Comparison of ENCODE assay signal across 8 mouse cellular contexts in genomic region chr5:19400738-19401408, GRCm38 (mm10).
DNase-seq lines count a peak whose midpoint lies in the region; ATAC-seq and TF ChIP-seq lines count a peak whose summit lies in the region.

No protein-coding gene starts in this region.

- H3K79me2 ChIP-seq in C2C12 (ENCODE audit: control insufficient read depth, insufficient read depth): no peaks in the 10 kb centered on the region

- no peak overlapping the region for H3K9ac ChIP-seq in neural tube, embryonic 15.5 days (replicated peaks)

- WGBS in kidney, adult 2 months: 43% methylated on average over 5 of the region's 5 CpGs
- 49% methylated on average over 5 of the region's 5 CpGs for WGBS in neural tube, embryonic 15.5 days

- H3K79me3 ChIP-seq in C2C12 (ENCODE audit: low read depth): no peaks in the 10 kb centered on the region

- no peaks in the 10 kb centered on the region for H3K27me3 ChIP-seq in kidney, adult 2 months (replicated peaks; ENCODE audit: control insufficient read depth, insufficient read depth, low read length)
- no peaks in the 10 kb centered on the region for H3K27me3 ChIP-seq in C2C12 (ENCODE audit: control insufficient read depth, insufficient read depth, insufficient read length)
- H3K27me3 ChIP-seq in neural tube, embryonic 15.5 days (replicated peaks): no peaks in the 10 kb centered on the region

- no peaks in the 10 kb centered on the region for H3K36me3 ChIP-seq in kidney, adult 2 months (ENCODE audit: control insufficient read depth, insufficient read depth, low read length)
- no peaks in the 10 kb centered on the region for H3K36me3 ChIP-seq in C2C12 (ENCODE audit: control insufficient read depth, insufficient read depth)
- H3K36me3 ChIP-seq in neural tube, embryonic 15.5 days: no peaks in the 10 kb centered on the region

- no peak for TF ChIP-seq POLR2A in kidney, adult 2 months (IDR thresholded peaks at IDR 0.05; ENCODE audit: low read depth, low read length)

- ATAC-seq in granulocyte monocyte progenitor cell, adult 5-6 weeks (replicated peaks; ENCODE audit: poor library complexity, severe bottlenecking): peak; percentile 66; the same call in 1 of the 2 replicates
- peak; percentile 78; the same call in 1 of the 2 replicates for ATAC-seq in neural tube, embryonic 15.5 days (ENCODE audit: low FRiP score)

- no peaks in the 10 kb centered on the region for H3K9me3 ChIP-seq in neural tube, embryonic 15.5 days (replicated peaks)

- TF ChIP-seq CTCF in kidney, adult 2 months (conservative IDR thresholded peaks at IDR 0.05; ENCODE audit: insufficient read depth, insufficient read length, low read depth, low read length): no peak
- TF ChIP-seq CTCF in C2C12 (IDR thresholded peaks at IDR 0.05; ENCODE audit: control insufficient read depth, insufficient read depth, insufficient read length): no peak

- intact Hi-C loops in left cerebral cortex, postnatal 4 days (cut with DNase I): loop anchor here (5.0 kb wide), 2 partner anchors 484 to 929 kb away; no protein-coding TSS in a partner anchor

- no peak overlapping the region for H3K27ac ChIP-seq in kidney, adult 2 months (ENCODE audit: insufficient read depth, low read depth, low read length)
- no peak overlapping the region for H3K27ac ChIP-seq in neural tube, embryonic 15.5 days (replicated peaks)

- no peak overlapping the region for H3K4me2 ChIP-seq in neural tube, embryonic 15.5 days

- H3K4me1 ChIP-seq in kidney, adult 2 months (ENCODE audit: control insufficient read depth, insufficient read depth, low read length): no peaks in the 10 kb centered on the region
- H3K4me1 ChIP-seq in neural tube, embryonic 15.5 days: no peaks in the 10 kb centered on the region

- peak; percentile 13 for DNase-seq in kidney, adult 2 months
- no peak for DNase-seq in kidney, postnatal 25 days
- DNase-seq in R1 (ENCODE audit: low read depth, low spot score): peak; percentile 36
- no peak for DNase-seq in urinary bladder, postnatal 10 days (ENCODE audit: low spot score)
- DNase-seq in left cerebral cortex, postnatal 4 days: no peak

- H3K4me3 ChIP-seq in kidney, adult 2 months (ENCODE audit: insufficient read depth, low read depth, low read length): no peak overlapping the region
- H3K4me3 ChIP-seq in C2C12 (ENCODE audit: insufficient read depth, poor library complexity, severe bottlenecking): no peak overlapping the region
- H3K4me3 ChIP-seq in neural tube, embryonic 15.5 days (replicated peaks): no peak overlapping the region

- H3ac ChIP-seq in C2C12 (ENCODE audit: control insufficient read depth, insufficient read length, low read depth): no peak overlapping the region

TF ChIP-seq in C2C12, 6 proteins besides CTCF, POLR2A, EP300 and RAD21:
- TF ChIP-seq MYOG (IDR thresholded peaks at IDR 0.05; ENCODE audit: control insufficient read depth, extremely low read depth, insufficient read length) (no peak), CEBPB (IDR thresholded peaks at IDR 0.05; ENCODE audit: low read depth) (peak; percentile 80)

Comparison
In these comparisons a context has a peak if more than half of its experiments do, and no peak if none do; other contexts are left out.
1. DNase-seq: peak in kidney, adult 2 months (single experiment) and R1 (single experiment); none in kidney, postnatal 25 days (0 of 2), urinary bladder, postnatal 10 days (single experiment) and left cerebral cortex, postnatal 4 days (single experiment).